Mouse (Mus musculus): ENCODE measurements around the gene Hsd3b6. TPM values are rescaled to one million over a fixed set of nuclear protein-coding genes. Genes with fewer than 3 reads are reported as not detected.
"Not testable (repeated sequence)": the region's sequence is repeated elsewhere in the genome, so short reads cannot be mapped to it uniquely, and the experiment has no call there.

Gene Hsd3b6
- total RNA-seq (2021), result not detected
- long read RNA-seq, experiment 1, result 0 reads
- long read RNA-seq, experiment 2, result 0 reads

DNA sequence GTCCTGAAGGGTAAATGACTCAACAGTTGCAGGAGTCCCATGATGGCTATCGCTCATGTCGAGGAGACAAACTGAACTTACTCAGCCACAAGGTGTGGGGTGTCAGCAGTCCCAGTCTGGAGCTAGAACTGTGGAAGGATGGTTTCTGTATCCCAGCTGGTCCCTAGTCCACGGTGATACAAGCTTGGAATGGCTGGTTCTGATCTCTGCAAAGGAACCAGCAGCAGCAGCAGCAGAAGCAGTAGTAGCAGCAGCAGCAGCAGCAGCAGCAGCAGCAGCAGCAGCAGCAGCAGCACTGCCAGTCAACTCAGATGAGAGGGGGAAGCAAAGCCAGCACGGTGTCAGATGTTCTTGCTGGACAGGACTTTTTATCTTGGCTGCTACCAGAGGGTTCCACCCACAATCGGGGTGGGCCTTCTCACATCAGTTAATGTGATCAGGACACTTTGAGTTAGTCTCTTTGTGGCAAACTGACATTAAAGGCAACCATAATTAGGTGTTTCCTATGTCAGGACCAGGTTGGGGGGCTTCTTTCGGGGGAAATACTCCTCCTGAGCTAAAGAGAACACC, at the start of gene Hsd3b6:
Gene Hsd3b6 (minus strand): TSS at position 343 of the 570 bp plus-strand sequence.
- no peak for DNase-seq
- Histone ChIP-seq H3K27ac (no peak within 1 kb of the TSS), H3K4me3 (no peak within 1 kb of the TSS)
- TF ChIP-seq CTCF (IDR thresholded peaks at IDR 0.05), result no peak
- intact Hi-C loops (cut with DNase I), result no loop called here

DNA sequence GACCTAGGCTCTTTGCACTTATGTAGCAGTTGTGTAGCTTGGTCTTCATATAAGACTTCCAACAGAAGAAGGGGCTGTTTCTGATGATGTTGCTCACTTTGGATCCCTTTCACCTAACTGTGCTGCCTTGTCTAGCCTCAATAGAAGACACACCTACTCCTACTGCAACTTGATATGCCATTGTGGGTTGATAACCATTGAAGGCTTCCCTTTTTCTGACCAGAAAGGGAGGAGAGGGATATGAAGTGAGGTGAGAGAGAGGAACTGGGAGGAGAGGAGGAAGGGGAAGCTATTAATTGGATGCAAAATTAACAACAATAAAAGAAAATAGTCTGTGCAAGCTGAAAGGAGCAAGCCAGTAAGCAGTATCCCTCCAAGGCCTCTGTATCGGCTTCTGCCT, 48.6 kb upstream of the Hsd3b6 start:
- no peak for DNase-seq
- no peak for TF ChIP-seq CTCF (IDR thresholded peaks at IDR 0.05)
- intact Hi-C loops (cut with DNase I), result no loop called here
- H3K4me3 ChIP-seq, result no peak overlapping the region
- H3K27ac ChIP-seq, result no peak overlapping the region

DNA sequence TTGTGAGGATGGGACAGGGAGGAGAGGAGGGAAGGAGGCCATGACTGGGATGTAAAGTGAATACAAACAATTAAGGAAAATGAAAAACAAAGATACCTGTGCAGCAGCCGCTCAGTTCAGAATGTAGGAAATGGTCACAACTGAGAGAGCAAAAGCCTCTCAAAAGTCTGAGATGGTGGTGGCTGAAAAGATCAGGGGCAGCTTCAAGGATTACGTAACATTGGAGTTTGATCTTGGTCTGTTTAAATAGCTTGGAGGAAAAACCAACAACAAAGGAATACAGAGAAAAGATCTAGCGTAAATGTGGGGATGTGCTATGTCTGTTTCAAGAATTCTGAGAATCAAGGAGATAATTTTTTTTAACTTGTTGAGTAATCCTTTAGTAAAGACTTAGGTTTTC, 45.3 kb upstream of the Hsd3b6 start, which contains the start of gene Hsd3b1:
Gene Hsd3b1 (minus strand): TSS at position 219 of the 400 bp plus-strand sequence.
- intact Hi-C loops (cut with DNase I), result no loop called here
- Histone ChIP-seq H3K4me3 (no peak within 1 kb of the TSS), H3K27ac (no peak within 1 kb of the TSS)
- TF ChIP-seq CTCF (IDR thresholded peaks at IDR 0.05), result no peak
- no peak for DNase-seq

DNA sequence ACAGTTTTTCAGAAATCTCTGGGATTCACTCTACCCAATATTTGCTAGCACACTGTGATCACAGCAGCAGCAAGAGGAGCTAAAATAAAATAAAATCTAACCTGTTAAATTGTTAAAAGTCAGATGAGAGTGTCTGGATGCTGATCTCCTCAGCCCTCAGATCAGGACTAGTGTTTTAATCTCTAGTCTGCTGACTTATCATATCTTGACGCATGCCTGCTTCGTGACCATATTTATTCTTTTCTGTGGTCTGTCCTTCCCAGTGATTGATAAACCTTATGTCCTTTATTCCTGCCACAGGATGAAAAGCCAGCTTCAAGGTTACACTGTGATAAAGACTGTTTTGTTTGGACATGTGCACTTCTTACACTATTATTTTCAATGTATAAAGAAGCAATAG, 43.8 kb upstream of the Hsd3b6 start:
- no peak for TF ChIP-seq CTCF (IDR thresholded peaks at IDR 0.05)
- no peak overlapping the region for H3K4me3 ChIP-seq
- DNase-seq, result no peak
- intact Hi-C loops (cut with DNase I), result no loop called here
- H3K27ac ChIP-seq, result no peak overlapping the region

DNA sequence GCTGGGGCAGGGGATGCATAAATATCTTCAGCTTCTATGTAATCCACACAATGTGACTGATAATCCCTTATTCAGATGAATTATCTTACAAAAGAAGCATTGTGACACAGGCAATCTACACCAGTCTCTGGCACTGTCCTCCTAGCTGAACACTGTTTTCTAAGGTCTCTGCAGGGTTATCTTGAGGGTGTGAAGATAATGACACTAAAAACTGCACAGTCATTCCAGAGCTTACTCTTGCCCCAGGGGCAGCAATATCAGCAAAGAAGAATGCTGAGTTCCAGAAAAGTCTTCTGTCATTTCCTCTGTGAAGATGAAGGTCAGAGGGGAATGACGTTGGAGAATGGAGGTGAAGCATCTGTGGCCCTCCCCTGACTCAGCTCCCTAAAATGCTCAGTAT, 42.6 kb upstream of the Hsd3b6 start:
- intact Hi-C loops (cut with DNase I), result no loop called here

DNA sequence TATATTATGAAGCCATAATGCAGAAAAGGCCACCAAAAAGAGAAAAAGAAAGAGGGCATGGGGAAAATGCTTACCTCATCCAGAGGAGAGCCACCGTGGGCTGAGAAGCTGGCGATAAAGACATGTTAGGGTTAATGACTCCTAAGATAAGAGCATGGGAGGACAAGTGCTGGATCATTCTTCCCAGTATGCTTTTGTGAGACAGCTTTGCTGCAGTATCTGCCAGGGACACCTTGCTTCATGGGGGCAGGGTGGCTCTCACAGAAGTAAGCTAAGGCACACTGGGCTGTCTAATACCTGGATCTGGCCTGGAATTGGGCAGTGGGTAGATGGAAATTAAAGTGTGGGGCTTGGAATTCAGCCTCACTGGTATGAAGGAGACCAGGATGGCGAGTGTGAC, 40.9 kb upstream of the Hsd3b6 start:
- Histone ChIP-seq H3K27ac (no peak overlapping the region), H3K4me3 (no peak overlapping the region)
- intact Hi-C loops (cut with DNase I), result no loop called here
- DNase-seq, result no peak
- TF ChIP-seq CTCF (IDR thresholded peaks at IDR 0.05), result no peak

More for the DNA sequence above, 42.6 kb upstream of the Hsd3b6 start:
- no peak for TF ChIP-seq CTCF (IDR thresholded peaks at IDR 0.05)
- H3K4me3 ChIP-seq, result no peak overlapping the region
- no peak for DNase-seq
- H3K27ac ChIP-seq, result no peak overlapping the region

DNA sequence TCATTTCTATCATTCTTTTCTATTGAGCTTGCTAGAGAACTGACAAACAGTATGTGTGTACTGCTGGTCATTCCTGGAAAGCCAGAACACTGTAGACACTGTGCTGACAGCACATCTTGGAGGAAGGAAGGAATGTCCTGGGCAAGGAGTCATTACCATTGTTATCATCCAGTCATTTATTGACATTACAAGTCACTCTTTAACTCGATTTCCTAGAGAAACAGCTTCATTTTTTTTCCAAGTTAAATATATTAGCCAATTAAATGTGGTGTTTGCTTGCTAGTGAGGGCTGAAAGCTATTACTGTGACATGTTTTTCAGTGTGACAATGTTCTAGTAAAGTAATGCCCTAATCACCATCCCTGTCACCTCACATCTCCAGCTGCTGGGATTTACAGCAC, 39.4 kb upstream of the Hsd3b6 start:
- no peak for TF ChIP-seq CTCF (IDR thresholded peaks at IDR 0.05)
- DNase-seq, result no peak
- H3K4me3 ChIP-seq, result no peak overlapping the region
- intact Hi-C loops (cut with DNase I), result no loop called here
- H3K27ac ChIP-seq, result no peak overlapping the region

DNA sequence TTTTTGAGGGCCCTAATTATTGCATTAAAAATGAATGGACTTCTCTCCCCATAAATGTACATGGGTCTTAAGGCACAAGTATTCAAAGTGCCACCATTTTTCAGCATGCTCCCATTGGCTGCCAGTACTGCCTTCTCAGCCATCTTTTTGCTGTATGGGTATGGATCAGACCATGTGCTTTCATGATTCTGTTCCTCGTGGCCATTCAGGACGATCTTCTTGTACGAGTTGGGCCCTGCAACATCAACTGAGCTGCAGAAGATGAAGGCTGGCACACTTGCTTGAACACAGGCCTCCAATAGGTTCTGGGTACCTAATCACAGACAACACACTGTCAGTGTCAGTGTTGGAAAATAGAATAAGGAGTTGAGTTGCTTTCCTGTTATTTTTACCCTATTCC, 38.8 kb upstream of the Hsd3b6 start:
- H3K27ac ChIP-seq, result no peak overlapping the region
- intact Hi-C loops (cut with DNase I), result no loop called here
- no peak for DNase-seq
- no peak for TF ChIP-seq CTCF (IDR thresholded peaks at IDR 0.05)
- H3K4me3 ChIP-seq, result no peak overlapping the region

DNA sequence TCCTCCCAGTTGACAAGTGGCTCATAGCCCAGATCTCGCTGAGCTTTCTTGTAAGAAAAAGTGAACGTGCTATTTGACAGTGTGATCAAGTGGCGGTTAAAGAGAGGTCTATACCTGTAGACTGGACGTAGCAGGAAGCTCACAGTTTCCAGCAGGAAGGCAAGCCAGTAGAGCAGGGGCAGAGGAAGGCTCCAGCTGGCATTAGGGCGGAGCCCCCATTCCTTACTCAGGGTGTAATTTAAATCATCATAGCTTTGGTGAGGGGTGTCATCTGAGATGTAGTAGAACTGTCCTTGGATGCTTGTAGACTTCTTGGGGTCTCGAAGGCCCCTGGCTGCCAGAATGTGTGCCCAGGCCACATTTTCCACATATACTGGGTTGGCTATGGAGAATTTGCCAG, 38.4 kb upstream of the Hsd3b6 start:
- no peak for TF ChIP-seq CTCF (IDR thresholded peaks at IDR 0.05)
- H3K4me3 ChIP-seq, result no peak overlapping the region
- no peak for DNase-seq
- no peak overlapping the region for H3K27ac ChIP-seq
- intact Hi-C loops (cut with DNase I), result no loop called here

DNA sequence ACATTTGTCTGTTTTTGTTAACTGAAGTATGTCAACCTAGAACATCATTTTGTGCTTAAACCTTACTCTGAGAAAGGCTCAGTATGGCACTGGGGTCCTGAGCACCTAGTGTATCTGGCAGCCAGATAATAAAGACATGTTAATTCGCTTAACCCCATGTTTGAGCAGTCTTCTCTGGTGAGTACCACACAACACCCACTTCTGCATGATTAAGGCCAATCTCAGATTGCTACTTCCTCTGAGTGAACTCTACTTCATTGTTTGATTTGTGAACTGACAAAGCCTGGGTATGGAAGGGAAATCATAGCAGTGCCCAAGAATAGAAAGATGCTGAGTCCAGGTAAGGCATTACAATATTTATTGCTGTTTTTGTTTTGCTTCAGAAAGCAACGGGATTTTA, 37.6 kb upstream of the Hsd3b6 start:
- H3K27ac ChIP-seq, result no peak overlapping the region
- no peak overlapping the region for H3K4me3 ChIP-seq
- intact Hi-C loops (cut with DNase I), result no loop called here
- TF ChIP-seq CTCF (IDR thresholded peaks at IDR 0.05), result no peak
- no peak for DNase-seq

DNA sequence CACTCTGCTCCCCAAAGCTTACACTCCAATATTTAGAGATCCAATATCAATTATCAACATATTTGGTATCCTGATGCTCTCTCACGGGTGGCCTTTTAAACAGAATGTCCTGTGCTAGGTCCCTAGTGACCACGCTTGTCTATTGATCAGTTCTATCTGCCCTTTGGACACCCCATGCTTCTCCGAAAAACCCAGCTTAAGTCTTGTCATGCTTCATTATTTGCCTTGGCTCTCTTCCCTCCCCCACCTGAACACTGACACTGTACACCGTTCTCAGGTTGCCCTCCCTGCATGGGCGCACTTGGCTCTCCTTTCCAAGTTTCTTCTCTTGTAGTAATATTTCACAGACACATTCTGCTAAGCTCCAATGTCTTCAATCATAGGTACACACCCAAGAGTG, 36.0 kb upstream of the Hsd3b6 start:
- intact Hi-C loops (cut with DNase I), result no loop called here
- Histone ChIP-seq H3K4me3 (no peak overlapping the region), H3K27ac (no peak overlapping the region)
- TF ChIP-seq CTCF (IDR thresholded peaks at IDR 0.05), result no peak
- DNase-seq, result no peak

DNA sequence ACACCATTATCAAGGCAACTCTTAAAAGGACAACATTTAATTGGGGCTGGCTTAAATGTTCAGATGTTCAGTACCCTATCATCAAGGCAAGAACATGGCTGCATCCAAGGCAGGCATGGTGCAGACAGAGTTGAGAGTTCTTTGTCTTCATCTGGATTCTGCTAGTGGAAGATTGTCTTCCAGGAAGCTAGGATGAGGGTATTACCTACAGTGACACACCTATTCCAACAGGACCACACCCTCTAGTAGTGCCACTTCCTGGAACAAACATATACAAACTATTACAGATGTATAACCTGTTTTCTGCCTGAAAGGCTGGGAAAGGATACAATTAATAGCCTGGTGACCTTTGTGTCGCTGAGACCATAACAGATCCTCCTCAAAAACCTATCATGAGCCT, 34.7 kb upstream of the Hsd3b6 start:
- Histone ChIP-seq H3K4me3 (no peak overlapping the region), H3K27ac (no peak overlapping the region)
- intact Hi-C loops (cut with DNase I), result no loop called here
- DNase-seq, result no peak
- no peak for TF ChIP-seq CTCF (IDR thresholded peaks at IDR 0.05)

DNA sequence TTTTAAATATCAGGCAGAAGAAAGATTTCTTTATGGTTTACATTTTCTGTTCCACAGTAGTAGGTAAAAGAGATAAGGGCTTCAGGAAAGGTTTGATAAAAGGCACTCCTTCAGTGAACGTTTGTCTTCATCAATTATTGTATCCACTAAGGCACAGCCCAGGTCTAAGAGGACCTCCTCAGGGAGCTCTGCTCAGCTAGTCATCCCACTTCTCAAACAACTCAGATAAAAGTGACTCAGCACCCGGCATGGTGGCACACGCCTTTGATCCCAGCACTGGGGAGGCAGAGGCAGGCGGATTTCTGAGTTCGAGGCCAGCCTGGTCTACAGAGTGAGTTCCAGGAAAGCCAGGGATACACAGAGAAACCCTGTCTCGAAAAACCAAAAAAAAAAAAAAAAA, 1.6 kb downstream of the Hsd3b6 start:
- H3K4me3 ChIP-seq; H3K27ac ChIP-seq; DNase-seq; intact Hi-C loops (cut with DNase I): not testable (repeated sequence)

DNA sequence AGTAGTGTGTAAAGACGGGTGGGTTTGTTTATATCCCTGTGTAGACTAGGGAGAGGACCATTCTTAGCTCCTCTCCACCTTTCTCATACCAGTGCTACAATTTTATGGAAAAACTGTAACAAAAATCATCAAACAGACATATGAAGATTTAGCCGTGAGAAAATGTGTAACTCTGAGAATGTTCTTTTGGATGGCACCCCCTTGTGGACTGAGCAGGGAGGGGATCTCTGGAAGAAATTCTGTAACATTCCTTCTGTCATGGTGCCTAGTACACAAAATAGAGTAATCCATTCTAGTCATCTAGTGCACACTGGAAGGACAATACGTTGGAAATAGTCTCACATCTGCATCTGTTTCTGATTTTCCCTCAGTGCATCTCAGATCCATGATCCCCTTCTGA, 9.2 kb downstream of the Hsd3b6 start:
- intact Hi-C loops (cut with DNase I); H3K4me3 ChIP-seq; H3K27ac ChIP-seq; DNase-seq: not testable (repeated sequence)
